Mouse (Mus musculus) myocyte (in vitro differentiated cells): ENCODE data around the gene Rps6kb2. TPM values are rescaled to one million over a fixed set of nuclear protein-coding genes. Genes with fewer than 3 reads are reported as not detected.
"Not testable (repeated sequence)": the region's sequence is repeated elsewhere in the genome, so short reads cannot be mapped to it uniquely, and the experiment has no call there.

ENCODE experiments used
- H3K27me3 ChIP-seq: one replicate; pipeline ENCODE4 v1.6.1; 2011; ENCODE audit not compliant: control insufficient read depth, insufficient read depth, insufficient read length
- H3K36me3 ChIP-seq: one replicate; pipeline ENCODE4 v1.6.1; 2011; ENCODE audit not compliant: control insufficient read depth, insufficient read depth
- H3K4me2 ChIP-seq: one replicate; pipeline ENCODE4 v1.6.1; 2011; ENCODE audit warnings: low read depth, control low read depth
- H3K4me3 ChIP-seq: one replicate; pipeline ENCODE4 v1.5.1; 2011; ENCODE audit warnings: mild to moderate bottlenecking, control low read depth, moderate library complexity
- H3K79me2 ChIP-seq: one replicate; pipeline ENCODE4 v1.6.1; 2011; ENCODE audit not compliant: control insufficient read depth, insufficient read depth
- H3ac ChIP-seq: one replicate; pipeline ENCODE4 v1.6.1; 2011; ENCODE audit not compliant: control insufficient read depth, insufficient read length
- CEBPB ChIP-seq: IDR thresholded peaks from 2 replicates; pipeline ENCODE4 v1.6.1; 2011; ENCODE audit warnings: mild to moderate bottlenecking, moderate library complexity; ENCODE audit not compliant: poor library complexity, insufficient read depth, severe bottlenecking
- E2F4 ChIP-seq: IDR thresholded peaks from one replicate; pipeline ENCODE4 v1.6.1; 2011; ENCODE audit warnings: mild to moderate bottlenecking, control low read depth, moderate library complexity; ENCODE audit not compliant: insufficient read depth
- MAX ChIP-seq: IDR thresholded peaks from one replicate; pipeline ENCODE4 v1.6.1; 2011; ENCODE audit warnings: low read depth, mild to moderate bottlenecking, control low read depth
- MYOD1 ChIP-seq, 3 experiments: IDR thresholded peaks; one replicate each; pipeline ENCODE4 v1.6.1; 2011; ENCODE audit warnings: control low read depth in 2 of 3, low read depth in 2 of 3, mild to moderate bottlenecking in 2 of 3, moderate library complexity in 1 of 3; ENCODE audit not compliant: insufficient read length in 2 of 3, control insufficient read depth in 1 of 3
- MYOG ChIP-seq, 3 experiments: IDR thresholded peaks; one replicate each; pipeline ENCODE4 v1.6.1; 2011; ENCODE audit warnings: control low read depth in 2 of 3, low read depth in 2 of 3, mild to moderate bottlenecking in 2 of 3; ENCODE audit not compliant: insufficient read length in 2 of 3, control insufficient read depth in 1 of 3, insufficient read depth in 1 of 3
- POLR2A ChIP-seq: IDR thresholded peaks from one replicate; pipeline ENCODE4 v1.6.1; 2011; ENCODE audit warnings: low read depth, mild to moderate bottlenecking, control low read depth, moderate library complexity; ENCODE audit not compliant: insufficient read length
- POLR2AphosphoS2 ChIP-seq: IDR thresholded peaks from one replicate; pipeline ENCODE4 v1.6.1; 2011; ENCODE audit warnings: low read depth, control low read depth; ENCODE audit not compliant: insufficient read length
- REST ChIP-seq: IDR thresholded peaks from one replicate; pipeline ENCODE4 v1.6.1; 2011; ENCODE audit warnings: mild to moderate bottlenecking, control low read depth, moderate library complexity; ENCODE audit not compliant: insufficient read depth, insufficient read length
- SRF ChIP-seq: IDR thresholded peaks from one replicate; pipeline ENCODE4 v1.6.1; 2011; ENCODE audit warnings: low read depth; ENCODE audit not compliant: control insufficient read depth, insufficient read length
- TCF12 ChIP-seq: IDR thresholded peaks from one replicate; pipeline ENCODE4 v1.6.1; 2011; ENCODE audit warnings: mild to moderate bottlenecking, control low read depth; ENCODE audit not compliant: poor library complexity, insufficient read depth, severe bottlenecking
- TCF3 ChIP-seq: IDR thresholded peaks from one replicate; pipeline ENCODE4 v1.6.1; 2011; ENCODE audit warnings: low read depth, control low read depth; ENCODE audit not compliant: insufficient read length
- USF1 ChIP-seq: IDR thresholded peaks from one replicate; pipeline ENCODE4 v1.6.1; 2011; ENCODE audit warnings: low read depth, mild to moderate bottlenecking, control low read depth, moderate library complexity
- polyA plus RNA-seq: library from polyadenylated mRNA; unstranded; fragments of >200 nt; fragmentation: generic; extraction: Trizol; gene quantifications from one replicate; pipeline ENCODE4 v1.2.1, GENCODE M21; 2012; ENCODE audit warnings: missing spikeins

Rps6kb2 gene
- polyA plus RNA-seq, 1 experiment = 42.0 TPM

DNA sequence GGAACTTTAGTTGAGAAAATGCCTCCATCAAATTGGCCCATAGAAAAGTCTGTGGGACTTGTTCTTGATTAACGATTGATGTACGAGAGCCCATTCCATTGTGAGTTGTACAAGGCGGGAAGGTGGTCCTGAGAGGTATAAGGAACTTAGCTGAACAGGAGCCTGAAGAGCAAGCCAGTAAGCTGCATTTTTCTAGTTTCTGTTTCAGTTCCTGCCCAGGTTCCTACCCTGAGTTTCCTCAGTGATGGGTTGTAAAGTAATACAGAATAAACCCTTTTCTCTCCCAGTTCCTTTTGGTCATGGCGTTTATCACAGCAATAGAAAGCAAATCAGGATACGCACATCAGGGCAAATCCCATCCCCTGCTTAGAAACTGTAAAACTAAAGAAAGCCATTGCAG is 25.2 kb downstream of the Rps6kb2 start:
- H3K27me3 ChIP-seq = no peaks in the 10 kb centered on the region
- no peak overlapping the region for H3ac ChIP-seq
- H3K36me3 ChIP-seq = no peaks in the 10 kb centered on the region
- H3K4me3 ChIP-seq = no peak overlapping the region
- no peak overlapping the region for H3K4me2 ChIP-seq
- H3K79me2 ChIP-seq = no peaks in the 10 kb centered on the region
- TF ChIP-seq TCF3 (no peak), CEBPB (no peak), REST (no peak), USF1 (no peak), POLR2A (no peak), MYOD1 (IDR thresholded peaks at IDR 0.05; ENCODE audit: control insufficient read depth in 1 of 3, insufficient read length in 2 of 3, low read depth in 2 of 3) (no peak), MAX (no peak), POLR2AphosphoS2 (no peak), SRF (no peak), MYOG (IDR thresholded peaks at IDR 0.05; ENCODE audit: control insufficient read depth in 1 of 3, insufficient read depth in 1 of 3, insufficient read length in 2 of 3, low read depth in 2 of 3) (no peak), TCF12 (no peak), E2F4 (no peak)

DNA sequence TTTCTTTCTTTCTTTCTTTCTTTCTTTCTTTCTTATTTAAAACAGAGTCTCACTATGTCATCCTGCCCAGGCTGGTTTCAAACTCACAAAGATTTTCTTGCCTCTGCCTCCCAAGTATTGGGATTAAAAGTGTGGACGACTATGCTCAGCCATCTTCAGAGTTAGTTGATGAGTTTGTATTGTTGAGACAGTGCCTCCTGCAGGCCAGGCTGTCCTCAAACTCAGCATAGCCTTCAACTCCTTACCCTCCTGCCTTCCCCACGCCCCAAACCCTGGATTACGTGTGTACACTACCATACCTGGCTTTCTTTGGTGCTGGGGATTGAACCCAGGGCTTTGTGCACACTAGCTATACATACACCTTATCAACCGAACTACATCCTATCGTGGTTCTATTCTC is 26.7 kb downstream of the Rps6kb2 start:
- H3K4me3 ChIP-seq = no peak overlapping the region
- H3K27me3 ChIP-seq = no peaks in the 10 kb centered on the region
- no peak overlapping the region for H3ac ChIP-seq
- H3K36me3 ChIP-seq = peaks cover 12% of the 10 kb centered on the region
- H3K79me2 ChIP-seq = no peaks in the 10 kb centered on the region
- no peak overlapping the region for H3K4me2 ChIP-seq
- TF ChIP-seq MAX (no peak), REST (no peak), MYOD1 (IDR thresholded peaks at IDR 0.05; ENCODE audit: control insufficient read depth in 1 of 3, insufficient read length in 2 of 3, low read depth in 2 of 3) (no peak), TCF3 (no peak), MYOG (IDR thresholded peaks at IDR 0.05; ENCODE audit: control insufficient read depth in 1 of 3, insufficient read depth in 1 of 3, insufficient read length in 2 of 3, low read depth in 2 of 3) (no peak), TCF12 (no peak), USF1 (no peak), POLR2A (no peak), SRF (no peak), E2F4 (no peak), CEBPB (no peak), POLR2AphosphoS2 (no peak)

DNA sequence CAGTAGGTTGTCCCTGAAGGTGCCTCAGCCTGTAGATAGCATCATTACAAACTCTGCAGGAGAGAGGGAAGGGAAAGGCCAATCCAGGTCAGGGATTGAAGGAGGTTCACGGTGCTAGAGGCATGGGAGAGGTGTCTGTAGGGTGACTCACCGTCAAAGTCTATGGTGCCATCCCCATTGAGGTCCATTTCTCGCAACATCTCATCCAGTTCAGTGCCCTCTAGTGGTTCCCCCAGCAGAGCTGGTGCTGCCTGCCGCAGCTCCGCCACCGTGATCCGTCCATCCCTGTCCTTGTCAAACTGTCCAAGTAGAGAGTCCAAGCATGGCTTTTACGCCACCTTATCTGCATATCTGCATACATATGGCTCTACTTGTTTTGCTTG is 27.2 kb downstream of the Rps6kb2 start:
- not testable (repeated sequence) for H3K27me3 ChIP-seq, H3K4me3 ChIP-seq, H3K79me2 ChIP-seq, H3ac ChIP-seq, H3K4me2 ChIP-seq
- peaks cover 12% of the 10 kb centered on the region for H3K36me3 ChIP-seq

DNA sequence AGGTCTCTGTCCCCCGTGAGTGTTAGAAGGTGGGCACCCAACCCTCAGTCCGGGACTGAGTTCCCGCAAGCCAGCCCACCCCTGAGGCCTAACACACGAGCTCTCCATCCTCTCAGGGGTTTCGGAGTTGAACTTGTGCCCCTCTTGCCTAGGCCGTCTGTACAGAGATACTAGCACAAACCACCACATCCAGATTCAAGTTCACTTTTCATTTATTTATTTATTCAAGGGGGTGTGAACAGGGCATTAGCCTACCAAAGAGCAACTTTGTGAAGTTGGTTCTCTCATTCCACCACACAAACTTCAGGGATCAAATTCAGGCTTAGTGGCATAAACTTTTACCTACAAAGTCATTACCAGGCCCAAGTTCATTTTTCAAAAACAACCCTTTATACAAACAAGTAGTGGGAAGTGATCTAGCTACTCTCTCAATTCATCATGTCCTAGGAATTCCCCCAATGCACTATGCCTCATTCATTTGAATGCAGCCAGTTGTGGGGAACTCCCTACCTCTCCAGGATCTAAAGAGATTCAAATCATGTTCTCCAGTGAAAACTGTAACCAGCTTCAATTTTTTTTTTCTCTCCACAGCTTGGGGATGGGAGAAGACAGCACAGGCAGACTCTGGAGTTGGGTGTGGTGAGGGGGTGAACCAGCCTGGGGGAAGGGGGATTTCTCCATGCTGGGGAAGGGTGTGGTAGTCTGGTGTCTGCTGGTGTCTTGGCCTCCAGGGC is 27.8 kb downstream of the Rps6kb2 start:
- H3K27me3 ChIP-seq, H3ac ChIP-seq: not testable (repeated sequence)
- H3K36me3 ChIP-seq = peaks cover 12% of the 10 kb centered on the region

GRCm38 (mm10) chr19:4134354-4134753 is 28.8 kb downstream of the Rps6kb2 start:
- Histone ChIP-seq H3K4me2 (no peak overlapping the region), H3ac (no peak overlapping the region), H3K79me2 (no peaks in the 10 kb centered on the region), H3K27me3 (no peaks in the 10 kb centered on the region), H3K36me3 (peaks cover 18% of the 10 kb centered on the region), H3K4me3 (no peak overlapping the region)
- TF ChIP-seq POLR2AphosphoS2 = no peak
- no peak for TF ChIP-seq REST
- TF ChIP-seq TCF12 = no peak
- TF ChIP-seq MYOD1 (IDR thresholded peaks at IDR 0.05; ENCODE audit: control insufficient read depth in 1 of 3, insufficient read length in 2 of 3, low read depth in 2 of 3) = no peak
- no peak for TF ChIP-seq TCF3
- no peak for TF ChIP-seq USF1
- no peak for TF ChIP-seq MYOG (IDR thresholded peaks at IDR 0.05; ENCODE audit: control insufficient read depth in 1 of 3, insufficient read depth in 1 of 3, insufficient read length in 2 of 3, low read depth in 2 of 3)
- no peak for TF ChIP-seq E2F4
- TF ChIP-seq MAX = no peak
- TF ChIP-seq SRF = no peak
- TF ChIP-seq CEBPB = no peak
- TF ChIP-seq POLR2A = no peak

More for the DNA sequence above, 27.8 kb downstream of the Rps6kb2 start:
- H3K4me3 ChIP-seq, H3K4me2 ChIP-seq, H3K79me2 ChIP-seq: not testable (repeated sequence)
